Mouse (Mus musculus): ENCODE results near the gene Gcnt1.

- no peak for TF ChIP-seq CTCF (IDR thresholded peaks at IDR 0.05; ENCODE audit: borderline replicate concordance, insufficient read depth, low read length)
- TF ChIP-seq POLR2A (IDR thresholded peaks at IDR 0.05; ENCODE audit: low read depth, low read length) = no peak
Observed at GRCm38 (mm10) chr19:17336646-17337045, 36.0 kb downstream of the Gcnt1 start.
